Mouse (Mus musculus) intestine, embryonic 16.5 days (tissue): ENCODE measurements around the gene Ilkap. TPM values are rescaled to one million over a fixed set of nuclear protein-coding genes. Genes with fewer than 3 reads are reported as not detected.

Source experiments
- ATAC-seq: fragments of 200-750 bp; cut with Nextera tagmentation; 2 replicates; pipeline ENCODE4 v1.8.0; 2017; ENCODE audit warnings: moderate TSS enrichment, moderate library complexity
- H3K27ac ChIP-seq: fragments of 300-500 bp; sonication (generic); 2 replicates; pipeline ENCODE4 v1.5.1; 2014; ENCODE audit warnings: mild to moderate bottlenecking, low read length
- H3K27me3 ChIP-seq: fragments of 300-500 bp; sonication (generic); replicated peaks from 2 replicates; pipeline ENCODE4 v1.6.1; 2014; ENCODE audit warnings: low read length, control low read depth, mixed read lengths; ENCODE audit not compliant: control insufficient read depth, insufficient read depth
- H3K36me3 ChIP-seq: fragments of 300-500 bp; sonication (generic); 2 replicates; pipeline ENCODE4 v1.6.1; 2014; ENCODE audit warnings: low read length, control low read depth; ENCODE audit not compliant: control insufficient read depth, insufficient read depth
- H3K4me1 ChIP-seq: fragments of 300-500 bp; sonication (generic); 2 replicates; pipeline ENCODE4 v1.6.1; 2014; ENCODE audit warnings: low read length, control low read depth, mixed read lengths; ENCODE audit not compliant: control insufficient read depth, insufficient read depth
- H3K4me2 ChIP-seq: fragments of 300-500 bp; sonication (generic); 2 replicates; pipeline ENCODE4 v1.6.1; 2014; ENCODE audit warnings: low read depth, low read length, control low read depth
- H3K4me3 ChIP-seq: fragments of 300-500 bp; sonication (generic); 2 replicates; pipeline ENCODE4 v1.5.1; 2014; ENCODE audit warnings: mild to moderate bottlenecking, low read length
- H3K9ac ChIP-seq: fragments of 300-500 bp; sonication (generic); 2 replicates; pipeline ENCODE4 v1.6.1; 2014; ENCODE audit warnings: low read depth, low read length
- H3K9me3 ChIP-seq: fragments of 300-500 bp; sonication (generic); 2 replicates; pipeline ENCODE4 v1.6.1; 2016; ENCODE audit warnings: low read length, control low read depth; ENCODE audit not compliant: control insufficient read depth
- WGBS: fragments of 180-500 bp; shearing (Covaris S2); extraction: QIAGEN DNeasy Blood & Tissue Kit; methylation state at CpG from one replicate; pipeline ENCODE4 v1.1.7; 2014; 5-methylcytosine and 5-hydroxymethylcytosine counted together
- polyA plus RNA-seq: library from polyadenylated mRNA; unstranded; fragments of >200 nt; fragmentation: Nextera tagmentation; extraction: Ambion mirVana; gene quantifications from 2 replicates; pipeline ENCODE4 v1.2.1, GENCODE M21; 2015

Gene Ilkap
- polyA plus RNA-seq, result 102 and 112 TPM in 2 replicates

DNA sequence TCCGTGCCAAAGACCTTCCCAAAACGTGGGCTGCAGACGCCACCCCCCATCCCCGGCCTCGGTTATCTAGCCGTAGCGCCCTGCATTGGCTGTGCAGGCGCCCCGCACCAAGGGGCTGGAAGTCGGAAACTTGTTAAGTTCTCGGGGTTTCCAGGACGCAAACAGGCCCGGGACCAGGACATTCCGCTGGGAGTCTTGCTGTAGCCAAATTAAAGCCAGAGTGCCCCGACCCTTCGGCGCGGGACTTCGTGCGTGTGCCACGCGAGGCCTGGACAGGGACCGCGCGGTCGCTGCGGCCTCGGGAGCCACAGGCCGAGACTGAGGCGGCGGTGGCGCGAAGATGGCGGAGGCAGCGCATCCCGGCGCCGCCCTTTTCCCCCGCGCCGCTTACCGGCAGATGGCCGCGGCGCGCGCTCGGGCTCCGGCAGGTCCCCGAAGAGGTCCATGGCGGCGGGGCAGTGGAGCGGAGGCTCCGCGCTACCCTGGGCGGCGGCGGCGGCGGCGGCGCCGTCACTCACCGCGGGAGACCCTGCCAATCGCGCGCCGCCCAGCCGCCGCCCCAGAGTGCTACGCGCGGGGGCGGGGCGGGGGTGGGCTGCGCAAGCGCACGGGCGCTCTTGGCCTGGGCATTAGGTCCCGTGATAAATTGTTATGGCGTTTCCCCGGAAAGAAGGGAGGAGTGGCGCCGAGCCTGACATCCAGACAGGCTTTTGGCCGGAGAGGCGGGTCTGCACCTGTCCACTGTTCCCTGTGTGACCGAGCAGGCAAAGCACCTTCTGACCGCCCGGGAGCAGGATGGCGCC, at the start of gene Ilkap:
Ilkap (minus strand) TSS at position 556 of the 803 bp plus-strand sequence.
- peak within 1 kb of the TSS; percentile 91 for H3K4me2 ChIP-seq
- H3K27me3 ChIP-seq, result no peaks in the 10 kb centered on the region
- peak; percentile 98 for ATAC-seq
- H3K27ac ChIP-seq, result peak within 1 kb of the TSS; percentile 73
- peak within 1 kb of the TSS; percentile 90 for H3K4me3 ChIP-seq
- H3K9me3 ChIP-seq, result no peaks in the 10 kb centered on the region
- under 1% methylated on average over 77 of the region's 91 CpGs for WGBS
- H3K36me3 ChIP-seq, result no peaks in the 10 kb centered on the region
- H3K4me1 ChIP-seq, result peaks cover 10% of the 10 kb centered on the region
- H3K9ac ChIP-seq, result peak within 1 kb of the TSS; percentile 93

DNA sequence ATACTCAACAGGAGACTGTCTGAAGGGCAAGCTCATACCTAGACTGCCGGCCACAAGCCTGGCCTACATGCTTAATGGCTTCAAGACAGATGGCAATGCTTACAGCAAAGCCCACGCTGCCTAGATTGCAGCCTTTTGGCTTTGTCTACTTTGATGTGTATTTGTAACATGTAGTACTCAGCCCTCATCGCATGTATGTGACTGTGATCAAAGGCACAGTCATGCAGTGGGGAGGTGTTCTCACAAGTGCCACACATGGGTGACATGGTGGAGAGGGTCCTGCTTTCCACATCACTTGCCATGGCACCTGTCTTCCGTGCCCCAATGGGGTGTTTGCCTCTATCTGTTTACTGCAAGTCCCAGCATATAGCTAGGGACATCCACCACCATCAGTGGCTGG, 47.9 kb upstream of the Ilkap start:
- H3K27ac ChIP-seq, result peak overlapping the region; percentile 68
- H3K4me2 ChIP-seq, result no peak overlapping the region
- H3K4me1 ChIP-seq, result peaks cover 22% of the 10 kb centered on the region
- ATAC-seq, result no peak
- no peak overlapping the region for H3K9ac ChIP-seq
- WGBS, result 89% methylated on average over 4 of the region's 4 CpGs
- peaks cover 15% of the 10 kb centered on the region for H3K36me3 ChIP-seq
- no peak overlapping the region for H3K4me3 ChIP-seq
- no peaks in the 10 kb centered on the region for H3K27me3 ChIP-seq
- H3K9me3 ChIP-seq, result 0 out of 2 replicates have a peak, but pooled peaks cover 5% of the 10 kb centered on the region

DNA sequence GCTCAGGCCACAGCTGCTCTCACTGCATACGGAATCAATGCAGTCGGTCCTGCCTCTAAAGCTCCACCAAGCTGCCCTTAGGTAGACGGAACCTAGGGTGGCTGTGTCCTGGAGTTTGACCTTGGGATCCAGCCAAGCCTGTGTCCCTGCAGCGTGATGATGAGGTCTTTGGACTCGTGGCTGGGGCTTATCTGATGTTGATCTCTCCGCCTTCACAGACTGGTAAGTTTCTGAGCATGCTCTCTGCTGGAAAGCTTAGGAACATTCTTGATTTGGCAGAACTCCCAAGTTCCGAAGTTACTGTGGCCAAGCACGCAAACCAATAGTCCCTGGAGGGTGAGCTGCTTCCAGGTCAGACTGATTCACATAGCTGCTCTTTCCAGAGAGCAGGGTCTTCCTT, 47.4 kb upstream of the Ilkap start:
- Histone ChIP-seq H3K27ac (peak overlapping the region; percentile 68), H3K9ac (no peak overlapping the region), H3K27me3 (no peaks in the 10 kb centered on the region), H3K4me3 (no peak overlapping the region), H3K36me3 (peaks cover 15% of the 10 kb centered on the region), H3K4me2 (no peak overlapping the region), H3K4me1 (peaks cover 18% of the 10 kb centered on the region), H3K9me3 (0 out of 2 replicates have a peak, but pooled peaks cover 5% of the 10 kb centered on the region)
- peak; percentile 58 for ATAC-seq
- WGBS, result 57% methylated on average over 8 of the region's 8 CpGs

DNA sequence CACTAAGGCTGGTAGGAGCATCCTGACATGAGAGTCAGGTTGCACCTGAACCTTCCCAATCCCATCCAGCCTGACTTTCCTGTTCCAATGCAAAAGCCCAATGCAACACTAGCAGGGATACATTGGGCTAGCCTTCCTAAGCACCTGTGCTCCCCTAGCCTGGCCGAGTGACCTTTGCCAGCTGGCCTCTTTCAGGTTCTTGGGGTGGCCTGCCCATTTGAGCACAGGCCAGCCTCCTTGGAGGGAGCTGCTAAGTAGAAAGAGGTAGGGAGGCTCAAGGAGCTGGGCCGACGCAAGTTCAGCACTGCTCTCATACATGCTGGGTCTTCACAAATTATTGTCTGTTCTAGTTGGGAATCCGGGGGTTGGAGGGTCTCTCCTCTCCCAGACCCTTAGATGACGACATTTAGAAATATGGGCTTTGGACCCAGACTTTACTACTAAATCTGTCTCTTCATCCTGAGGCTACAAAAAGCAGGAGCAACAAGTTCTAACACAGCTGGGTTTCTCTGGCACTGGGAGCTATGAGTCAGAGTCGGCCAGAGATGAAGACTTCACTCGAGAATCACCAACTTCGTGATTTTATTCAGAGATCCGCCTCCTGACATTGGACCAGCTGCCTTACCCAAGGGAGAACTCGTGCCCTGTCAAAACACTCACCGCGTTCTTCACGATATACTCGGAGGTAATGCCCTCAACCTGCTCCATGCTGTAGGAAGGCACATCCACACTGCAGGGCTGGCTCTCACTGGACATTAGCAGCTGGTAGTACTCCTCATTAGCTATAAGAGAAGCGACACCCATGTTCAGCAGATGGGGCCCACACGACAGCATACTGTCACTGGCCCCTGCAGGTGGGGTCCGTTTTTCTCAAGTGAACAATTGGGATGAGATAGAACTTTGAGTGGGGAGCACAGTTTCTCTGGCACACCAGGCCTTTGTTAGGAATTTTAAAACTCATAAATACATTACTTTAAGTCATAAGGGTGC, 46.5 kb upstream of the Ilkap start:
- no peak overlapping the region for H3K9ac ChIP-seq
- no peaks in the 10 kb centered on the region for H3K27me3 ChIP-seq
- peaks cover 17% of the 10 kb centered on the region for H3K4me1 ChIP-seq
- H3K4me3 ChIP-seq, result no peak overlapping the region
- peak overlapping the region; percentile 68; the same call in 1 of the 2 replicates for H3K27ac ChIP-seq
- 0 out of 2 replicates have a peak, but pooled peaks cover 5% of the 10 kb centered on the region for H3K9me3 ChIP-seq
- WGBS, result 89% methylated on average over 17 of the region's 17 CpGs
- ATAC-seq, result no peak
- H3K4me2 ChIP-seq, result no peak overlapping the region
- peaks cover 19% of the 10 kb centered on the region for H3K36me3 ChIP-seq

DNA sequence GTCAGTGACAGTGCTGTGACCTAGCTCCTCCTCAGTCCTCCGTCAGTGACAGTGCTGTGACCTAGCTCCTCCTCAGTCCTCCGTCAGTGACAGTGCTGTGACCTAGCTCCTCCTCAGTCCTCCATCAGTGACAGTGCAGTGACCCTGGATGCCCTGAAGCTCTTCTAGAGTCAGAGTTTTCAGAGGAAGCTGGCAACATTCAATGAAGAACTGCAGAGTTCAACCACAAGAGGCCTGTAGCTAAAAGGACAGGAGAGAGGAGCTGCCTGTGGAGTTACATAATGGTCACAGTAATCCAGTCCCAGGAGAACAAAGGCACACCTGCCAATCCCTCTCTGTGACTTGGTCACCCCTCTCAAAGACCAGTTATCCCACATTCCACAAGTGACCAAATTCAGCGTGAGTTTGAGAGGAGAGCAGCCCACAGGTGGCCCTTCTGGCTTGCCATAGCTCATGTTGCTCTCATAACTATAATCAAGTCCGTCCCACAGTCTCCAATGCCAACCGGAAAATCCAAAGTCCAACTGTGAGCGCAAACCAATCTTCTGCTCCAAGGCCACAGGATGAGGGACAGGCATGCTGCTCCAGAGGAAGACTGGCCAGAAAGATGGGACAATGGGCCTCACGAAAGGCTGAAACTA, 43.9 kb upstream of the Ilkap start:
- H3K9me3 ChIP-seq, result 0 out of 2 replicates have a peak, but pooled peaks cover under 1% of the 10 kb centered on the region
- H3K4me2 ChIP-seq, result peak overlapping the region; percentile 50
- H3K4me1 ChIP-seq, result peaks cover 13% of the 10 kb centered on the region; the same call in 1 of the 2 replicates
- no peak overlapping the region for H3K4me3 ChIP-seq
- H3K9ac ChIP-seq, result peak overlapping the region; percentile 58
- peak; percentile 84 for ATAC-seq
- 61% methylated on average over 6 of the region's 7 CpGs for WGBS
- no peaks in the 10 kb centered on the region for H3K27me3 ChIP-seq
- H3K27ac ChIP-seq, result peak overlapping the region; percentile 82
- peaks cover 14% of the 10 kb centered on the region for H3K36me3 ChIP-seq

DNA sequence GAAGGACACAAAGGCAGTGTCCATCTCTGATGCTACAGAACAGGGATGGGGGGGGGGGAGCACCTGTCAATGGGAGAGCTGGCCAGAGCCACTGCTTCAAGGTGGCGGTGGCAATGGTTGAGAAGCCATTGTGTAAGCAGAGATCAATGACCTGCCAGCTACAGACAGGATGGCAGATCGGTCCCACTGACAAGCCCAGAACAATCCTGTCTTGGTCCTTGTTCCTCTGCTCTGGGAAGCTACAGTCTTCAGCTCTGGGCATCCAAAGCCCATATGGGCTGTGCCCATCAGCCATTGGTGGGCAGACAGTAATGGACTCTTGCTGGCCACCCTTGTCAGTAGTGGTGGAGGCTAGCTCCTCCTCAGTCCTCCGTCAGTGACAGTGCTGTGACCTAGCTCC, 43.2 kb upstream of the Ilkap start:
- H3K4me2 ChIP-seq, result no peak overlapping the region
- no peak overlapping the region for H3K4me3 ChIP-seq
- no peaks in the 10 kb centered on the region for H3K9me3 ChIP-seq
- 92% methylated on average over 3 of the region's 3 CpGs for WGBS
- ATAC-seq, result no peak
- H3K27me3 ChIP-seq, result no peaks in the 10 kb centered on the region
- H3K36me3 ChIP-seq, result peaks cover 10% of the 10 kb centered on the region
- no peak overlapping the region for H3K9ac ChIP-seq
- peaks cover 15% of the 10 kb centered on the region for H3K4me1 ChIP-seq
- H3K27ac ChIP-seq, result no peak overlapping the region

DNA sequence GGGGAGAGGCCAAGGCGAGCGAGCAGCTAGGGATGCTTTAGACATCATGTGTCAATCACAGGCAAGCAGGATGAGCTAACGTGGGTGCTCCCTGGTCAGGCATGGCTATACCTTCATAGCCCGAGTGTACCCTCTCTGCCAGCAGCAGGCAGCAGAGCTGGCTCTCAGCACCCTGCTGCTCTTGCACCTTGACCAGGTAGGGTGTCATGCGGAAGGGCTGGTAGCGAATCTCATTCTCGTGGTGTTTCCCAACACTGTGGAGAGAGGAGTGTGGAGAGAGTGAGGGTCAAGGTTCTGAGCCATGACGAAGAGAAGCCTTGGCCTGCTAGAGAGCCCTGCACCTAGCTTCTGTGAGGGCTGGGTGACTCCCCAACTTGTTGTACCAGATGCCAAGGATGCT, 41.2 kb upstream of the Ilkap start:
- no peaks in the 10 kb centered on the region for H3K27me3 ChIP-seq
- H3K27ac ChIP-seq, result no peak overlapping the region
- no peak overlapping the region for H3K4me3 ChIP-seq
- no peaks in the 10 kb centered on the region for H3K9me3 ChIP-seq
- ATAC-seq, result no peak
- peaks cover 15% of the 10 kb centered on the region for H3K36me3 ChIP-seq
- WGBS, result 89% methylated on average over 8 of the region's 8 CpGs
- no peak overlapping the region for H3K9ac ChIP-seq
- no peak overlapping the region for H3K4me2 ChIP-seq
- H3K4me1 ChIP-seq, result peaks cover 19% of the 10 kb centered on the region

DNA sequence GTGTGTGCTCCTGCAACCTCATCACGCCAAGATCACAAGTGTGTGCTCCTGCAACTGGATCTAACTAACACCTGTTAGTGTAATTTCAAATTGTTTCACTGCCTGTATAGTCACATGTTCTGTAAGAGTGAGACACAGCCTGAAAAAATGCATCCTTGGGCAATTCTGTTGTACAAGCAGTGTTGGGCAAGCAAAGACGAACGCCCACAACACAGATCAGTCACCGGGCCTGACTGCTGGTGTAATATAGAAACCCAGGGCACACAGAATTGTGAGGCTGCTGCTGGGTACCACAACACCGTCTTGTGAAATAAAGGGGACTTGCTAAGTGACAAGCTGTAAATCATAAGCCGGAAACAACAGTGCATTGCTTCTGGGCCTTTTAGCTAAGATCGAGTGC, 39.0 kb upstream of the Ilkap start:
- Histone ChIP-seq H3K4me2 (no peak overlapping the region), H3K27ac (no peak overlapping the region), H3K9ac (no peak overlapping the region), H3K4me1 (peaks cover 16% of the 10 kb centered on the region), H3K4me3 (no peak overlapping the region), H3K27me3 (no peaks in the 10 kb centered on the region), H3K9me3 (no peaks in the 10 kb centered on the region), H3K36me3 (peaks cover 21% of the 10 kb centered on the region)
- WGBS, result 87% methylated on average over 7 of the region's 7 CpGs
- ATAC-seq, result no peak

DNA sequence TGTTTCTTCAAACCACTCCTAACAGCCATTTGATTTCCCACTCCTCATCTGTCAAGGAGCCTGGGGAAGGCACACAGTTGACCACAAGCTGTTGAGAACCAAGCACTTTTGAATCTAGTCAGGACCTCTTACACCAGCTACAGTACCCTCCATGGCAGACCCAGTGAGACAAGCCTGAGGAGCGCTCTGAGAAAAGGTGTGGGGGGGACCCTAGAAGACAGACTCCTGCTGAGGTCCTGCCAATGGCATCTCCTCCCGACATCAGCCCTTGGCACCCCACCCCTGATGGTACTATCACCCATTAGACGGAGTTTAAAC, 38.4 kb upstream of the Ilkap start:
- Histone ChIP-seq H3K4me3 (no peak overlapping the region), H3K9me3 (no peaks in the 10 kb centered on the region), H3K4me1 (peaks cover 16% of the 10 kb centered on the region), H3K27ac (peak overlapping the region; percentile 72), H3K4me2 (no peak overlapping the region), H3K36me3 (peaks cover 22% of the 10 kb centered on the region), H3K9ac (no peak overlapping the region), H3K27me3 (no peaks in the 10 kb centered on the region)
- WGBS, result 92% methylated on average over 3 of the region's 3 CpGs
- no peak for ATAC-seq
